Mouse (Mus musculus): ENCODE measurements around the gene Agfg1.
A peak's percentile ranks its signal among the peaks of the same experiment; 100 is the strongest.

Gene Agfg1

GRCm38 (mm10) chr1:82825256-82825655 is 14.0 kb upstream of the Agfg1 start:
- DNase-seq (ENCODE audit: low spot score), result no peak

DNA sequence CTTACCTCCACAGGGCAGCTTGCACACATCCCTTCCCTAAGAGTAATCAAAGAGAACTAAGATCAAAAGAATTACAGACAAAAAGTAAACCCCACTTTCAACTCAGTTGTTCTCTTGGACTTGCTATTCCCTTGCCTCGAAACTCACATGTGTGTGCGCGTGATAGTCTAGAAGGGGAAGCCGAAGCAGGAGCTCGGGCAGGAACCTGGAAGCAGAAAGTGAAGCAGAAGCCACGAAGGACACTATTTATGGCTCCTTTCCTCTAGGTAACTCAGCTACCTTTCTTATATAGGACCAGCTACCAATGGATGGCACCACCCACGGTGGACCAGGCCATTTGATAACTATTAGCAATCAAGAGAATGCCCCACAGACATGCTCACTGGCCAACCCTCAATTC is 13.5 kb upstream of the Agfg1 start:
- DNase-seq (ENCODE audit: low spot score), result no peak

DNA sequence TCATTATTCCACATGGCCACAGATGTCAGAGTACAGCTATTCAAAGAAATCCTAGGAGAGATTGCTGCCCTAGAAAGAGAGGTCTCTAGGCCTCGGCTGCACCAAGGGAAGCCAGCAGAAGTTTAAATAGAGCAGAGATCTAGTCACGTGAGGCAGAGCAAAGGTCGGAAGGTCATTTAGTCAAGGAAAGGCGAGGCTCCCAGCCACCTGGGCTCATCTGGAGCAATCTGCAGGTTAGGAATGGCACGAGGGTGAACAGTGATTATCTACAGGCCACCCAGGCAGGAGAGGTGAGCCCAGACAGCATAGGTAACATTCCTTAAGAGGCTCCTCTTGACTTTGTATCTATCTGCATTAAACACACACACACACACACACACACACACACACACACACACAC is 12.4 kb upstream of the Agfg1 start:
- no peak for DNase-seq (ENCODE audit: low spot score)

DNA sequence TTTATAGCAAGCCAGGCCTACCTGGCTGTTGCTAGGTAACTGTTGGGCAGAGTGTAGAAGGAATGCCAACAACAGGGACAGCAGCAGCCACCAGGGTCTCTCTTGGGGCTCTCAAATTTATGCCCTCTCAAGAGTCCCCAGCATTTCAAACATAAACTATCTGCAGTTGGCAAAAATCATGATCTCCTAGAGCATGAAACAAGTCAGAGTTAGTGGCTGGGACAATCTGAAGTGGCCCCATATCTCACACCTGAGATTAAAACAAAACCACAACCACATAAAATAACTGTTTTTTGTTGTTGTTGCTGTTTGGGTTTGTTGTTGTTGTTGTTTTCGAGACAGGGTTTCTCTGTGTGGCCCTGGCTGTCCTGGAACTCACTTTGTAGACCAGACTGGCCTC is 8.5 kb upstream of the Agfg1 start:
- DNase-seq (ENCODE audit: low spot score), result no peak

DNA sequence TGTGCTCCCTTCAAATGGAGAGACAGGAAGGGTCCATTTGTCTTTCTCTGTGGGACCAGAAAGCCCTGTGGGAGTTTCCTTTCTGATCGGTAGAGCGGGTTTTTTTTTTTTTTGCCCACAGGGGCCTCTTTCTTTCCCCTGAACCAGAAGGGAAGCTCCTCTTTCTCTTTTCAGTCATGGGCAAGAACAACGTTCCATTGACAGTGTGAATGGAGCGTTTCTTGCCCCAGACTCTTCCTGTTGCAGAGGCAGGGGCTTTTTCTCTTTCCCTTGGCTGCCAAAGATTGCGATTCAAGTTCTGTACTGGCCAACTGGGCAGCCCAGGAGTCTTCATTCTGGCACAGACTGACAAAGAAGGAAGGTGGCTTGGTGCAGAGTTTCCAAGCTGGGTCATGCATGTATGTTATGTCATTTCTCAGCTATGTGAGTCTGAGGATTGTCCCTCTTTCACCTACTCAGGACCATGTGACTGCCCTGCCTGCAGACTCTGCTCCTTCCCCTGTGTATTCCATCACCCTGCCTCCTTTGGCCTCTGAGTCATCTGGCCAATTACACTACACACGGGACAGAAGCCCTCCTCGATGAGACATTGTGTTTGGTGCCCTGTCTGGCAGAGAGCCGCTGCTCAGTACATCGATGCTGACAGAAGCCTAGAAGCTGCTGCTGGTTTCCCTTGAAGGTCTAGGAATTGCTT is 7.6 kb upstream of the Agfg1 start:
- no peak for DNase-seq (ENCODE audit: low spot score)

DNA sequence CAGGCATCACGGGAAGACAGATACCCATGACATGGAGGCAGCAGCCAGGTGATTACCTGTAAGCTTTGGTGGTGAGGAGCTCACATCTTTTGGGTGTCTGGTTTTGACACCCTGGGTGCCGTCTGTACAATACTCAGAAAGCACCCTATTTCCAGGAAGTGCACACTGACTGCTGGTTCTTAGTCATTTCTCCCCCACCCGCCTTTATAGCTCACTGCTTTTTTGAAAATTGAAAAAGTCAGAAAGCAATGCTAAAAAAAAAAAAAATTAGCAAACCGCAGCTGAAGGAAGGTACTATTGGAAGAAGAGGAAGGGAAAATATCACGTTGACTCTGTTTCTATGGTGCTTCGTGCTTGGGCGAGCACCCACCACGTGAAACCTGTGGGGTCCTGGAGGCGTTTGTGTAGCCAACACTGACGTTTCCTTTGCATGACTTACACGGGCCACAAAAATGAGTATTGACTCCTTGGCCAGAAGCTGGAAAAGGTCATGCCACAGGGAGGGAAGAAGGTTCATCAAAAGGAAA is 6.7 kb upstream of the Agfg1 start:
- no peak for DNase-seq (ENCODE audit: low spot score)

GRCm38 (mm10) chr1:82833501-82833900 is 5.8 kb upstream of the Agfg1 start:
- DNase-seq (ENCODE audit: low spot score), result no peak

GRCm38 (mm10) chr1:82834572-82834971 is 4.7 kb upstream of the Agfg1 start:
- DNase-seq (ENCODE audit: low spot score), result peak; percentile 52

DNA sequence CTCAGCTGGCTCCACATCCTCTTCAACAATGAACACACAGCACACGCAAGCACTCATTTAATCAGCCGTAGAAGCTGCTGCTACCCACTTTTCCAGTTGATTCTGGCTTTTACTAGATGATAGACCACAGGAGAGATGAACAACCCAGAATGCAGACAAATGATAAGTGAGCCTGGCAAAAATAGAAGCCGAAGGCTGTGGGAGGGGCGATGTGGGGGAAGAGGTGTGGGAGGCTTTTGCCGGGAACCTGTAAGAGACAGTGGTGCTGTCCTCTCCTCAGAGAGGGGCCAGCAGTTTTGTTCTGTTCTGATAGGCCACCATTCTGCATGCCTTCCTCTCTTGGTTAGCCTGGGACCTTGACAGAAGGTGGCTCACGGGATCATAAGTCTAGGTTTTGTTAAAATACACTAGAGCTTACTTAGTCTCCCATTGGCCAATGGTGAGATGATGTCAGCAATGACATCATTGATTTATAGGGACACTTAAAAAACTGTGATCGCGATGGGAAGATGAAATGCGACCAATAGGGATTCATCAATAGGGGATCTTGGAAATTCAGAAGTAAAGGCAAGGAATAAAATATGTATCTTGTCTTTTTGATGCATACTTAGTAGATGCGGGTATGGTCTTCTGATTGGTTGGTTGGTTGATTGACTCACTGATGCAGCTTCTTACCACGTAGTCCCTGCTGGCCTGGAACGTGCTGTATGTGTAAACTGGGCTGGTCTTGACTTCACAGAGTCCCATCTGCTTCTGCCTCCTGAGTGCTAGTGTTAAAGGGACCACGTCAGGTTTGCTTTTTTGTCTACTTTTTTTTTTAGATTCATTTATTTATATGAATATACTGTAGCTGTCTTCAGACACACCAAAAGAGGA is 2.7 kb upstream of the Agfg1 start:
- no peak for DNase-seq (ENCODE audit: low spot score)

DNA sequence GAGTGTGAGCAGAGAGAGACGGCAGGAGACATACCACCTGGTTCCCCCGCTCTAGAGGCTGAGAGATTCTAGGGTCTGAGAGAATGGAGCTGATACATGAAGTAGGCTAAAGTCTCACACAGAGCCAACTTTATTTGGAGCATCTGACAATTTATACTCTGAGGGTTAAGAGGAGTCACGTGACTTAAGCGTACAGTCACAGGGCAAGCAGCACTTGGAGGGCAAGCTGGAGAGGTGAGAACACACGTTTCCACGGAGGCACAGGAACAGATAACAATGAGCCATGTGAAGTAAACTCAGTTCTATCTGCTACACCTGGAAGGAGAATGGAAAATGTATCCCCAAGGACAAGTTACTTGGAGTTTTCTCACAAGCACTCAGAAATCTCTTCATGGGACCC is 1.7 kb upstream of the Agfg1 start:
- DNase-seq (ENCODE audit: low spot score), result no peak

- no peak for DNase-seq (ENCODE audit: low spot score)
Observed at GRCm38 (mm10) chr1:82838469-82839295, 601 bp upstream of the Agfg1 start.

- DNase-seq (ENCODE audit: low spot score), result no peak
Observed at GRCm38 (mm10) chr1:82839614-82840421, 535 bp downstream of the Agfg1 start.

DNA sequence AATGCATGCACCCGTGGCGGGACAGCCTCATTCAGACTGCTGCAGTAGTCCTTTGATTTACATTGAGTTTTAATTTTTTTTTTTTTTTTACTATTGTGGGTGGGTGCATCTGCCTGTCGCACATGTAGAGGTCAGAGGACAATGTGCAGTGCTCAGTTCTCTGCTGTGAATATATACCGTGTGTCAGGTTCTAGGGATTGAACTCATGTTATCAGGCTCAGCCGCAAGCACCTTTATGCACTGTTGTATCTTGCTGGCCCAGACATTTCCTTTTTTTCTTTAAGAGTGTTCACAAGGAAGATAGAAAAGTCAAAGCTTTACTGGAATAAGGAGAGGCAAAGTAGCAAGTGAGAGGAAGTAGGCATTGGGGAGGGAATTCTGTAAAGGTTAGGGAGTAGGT is 16.4 kb downstream of the Agfg1 start:
- no peak for DNase-seq (ENCODE audit: low spot score)

DNA sequence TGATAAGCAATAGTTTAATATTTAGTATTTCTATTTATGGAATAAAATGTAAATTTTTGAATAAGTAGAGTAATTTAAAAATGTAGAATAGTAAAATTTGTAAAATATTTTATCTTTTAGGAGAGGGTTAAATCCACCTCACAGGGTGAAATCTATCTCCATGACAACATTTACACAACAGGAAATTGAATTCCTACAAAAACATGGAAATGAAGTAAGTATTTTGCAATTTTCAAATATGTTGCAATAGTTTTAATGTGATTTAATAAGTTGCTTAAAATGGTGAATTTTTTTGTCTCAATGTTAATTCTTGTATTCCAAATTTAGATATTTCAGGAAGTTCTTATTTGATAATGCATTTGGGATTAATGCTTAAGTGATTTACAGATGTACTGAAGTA is 19.0 kb downstream of the Agfg1 start:
- DNase-seq (ENCODE audit: low spot score), result no peak

- no peak for DNase-seq (ENCODE audit: low spot score)
Observed at GRCm38 (mm10) chr1:82860391-82860790, 21.1 kb downstream of the Agfg1 start.

- no peak for DNase-seq (ENCODE audit: low spot score)
Observed at GRCm38 (mm10) chr1:82870202-82870601, 30.9 kb downstream of the Agfg1 start.

GRCm38 (mm10) chr1:82879172-82879571 is 39.9 kb downstream of the Agfg1 start:
- DNase-seq (ENCODE audit: low spot score), result no peak

DNA sequence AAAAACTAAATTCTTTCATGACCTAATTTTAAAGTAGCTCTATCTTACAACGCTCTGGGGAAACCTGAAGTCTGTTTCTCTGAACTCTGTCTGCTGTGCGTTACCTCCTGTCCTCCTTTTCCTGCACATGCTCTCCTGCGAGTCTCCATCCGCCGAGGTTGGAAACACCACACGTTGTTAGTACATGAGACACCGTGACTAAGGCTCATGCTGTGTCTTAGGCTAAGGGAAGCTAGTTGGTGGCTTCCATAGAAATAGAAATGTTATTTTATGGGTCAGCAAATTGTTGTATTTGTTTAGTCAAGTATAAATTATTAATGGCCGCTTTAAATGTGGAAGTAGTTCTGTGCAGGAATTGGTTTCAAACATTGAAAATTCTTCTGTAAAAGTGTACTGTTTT is 40.9 kb downstream of the Agfg1 start:
- DNase-seq (ENCODE audit: low spot score), result no peak

GRCm38 (mm10) chr1:82893269-82893668 is 54.0 kb downstream of the Agfg1 start:
- DNase-seq (ENCODE audit: low spot score), result no peak

DNA sequence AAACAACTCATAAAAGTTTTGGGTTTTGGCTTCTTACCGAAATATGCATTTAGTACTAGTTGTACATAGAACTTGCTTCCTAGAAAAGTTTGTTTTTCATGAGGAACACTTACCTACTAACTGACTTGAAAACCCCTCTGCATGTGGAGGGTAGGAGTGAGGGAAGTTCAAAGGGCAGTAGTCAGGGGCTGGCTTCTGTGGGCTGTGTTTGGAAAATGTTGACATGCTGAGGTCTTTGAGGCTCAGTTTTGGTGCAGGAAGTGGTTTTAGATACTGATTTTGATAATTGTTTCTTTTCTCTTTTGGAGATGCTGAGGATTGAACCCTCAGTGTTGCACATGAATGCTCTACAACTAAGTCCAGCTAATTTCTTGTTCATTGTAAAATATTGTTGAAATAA is 61.3 kb downstream of the Agfg1 start:
- no peak for DNase-seq (ENCODE audit: low spot score)

GRCm38 (mm10) chr1:82901201-82901600 is 61.9 kb downstream of the Agfg1 start:
- DNase-seq (ENCODE audit: low spot score), result no peak

DNA sequence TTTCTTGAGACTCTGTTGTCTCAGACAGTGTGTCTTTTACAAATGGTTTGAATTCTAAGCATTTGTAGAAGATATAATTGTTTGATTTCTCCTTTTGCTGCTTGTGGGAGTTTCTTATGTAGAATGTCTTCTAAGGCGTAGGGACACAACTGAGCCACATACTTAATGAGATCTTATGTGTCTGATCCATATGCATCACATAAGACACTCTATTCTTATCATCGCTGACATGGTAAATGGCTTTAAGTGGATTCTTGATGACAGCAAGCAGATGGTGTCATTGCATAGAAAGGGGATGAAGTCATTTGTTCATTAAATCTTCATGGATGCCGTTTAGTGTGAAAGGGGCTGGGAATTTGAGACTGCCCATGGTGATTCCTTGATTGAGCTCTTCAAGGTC is 66.6 kb downstream of the Agfg1 start:
- no peak for DNase-seq (ENCODE audit: low spot score)
